Mouse (Mus musculus) ovary, postnatal 10 days (tissue): ENCODE measurements around the gene Atoh8.

Experiments used
- DNase-seq: peaks from one replicate; pipeline ENCODE4 v3.0.0; 2022; ENCODE audit warnings: low spot score

Atoh8 gene

DNA sequence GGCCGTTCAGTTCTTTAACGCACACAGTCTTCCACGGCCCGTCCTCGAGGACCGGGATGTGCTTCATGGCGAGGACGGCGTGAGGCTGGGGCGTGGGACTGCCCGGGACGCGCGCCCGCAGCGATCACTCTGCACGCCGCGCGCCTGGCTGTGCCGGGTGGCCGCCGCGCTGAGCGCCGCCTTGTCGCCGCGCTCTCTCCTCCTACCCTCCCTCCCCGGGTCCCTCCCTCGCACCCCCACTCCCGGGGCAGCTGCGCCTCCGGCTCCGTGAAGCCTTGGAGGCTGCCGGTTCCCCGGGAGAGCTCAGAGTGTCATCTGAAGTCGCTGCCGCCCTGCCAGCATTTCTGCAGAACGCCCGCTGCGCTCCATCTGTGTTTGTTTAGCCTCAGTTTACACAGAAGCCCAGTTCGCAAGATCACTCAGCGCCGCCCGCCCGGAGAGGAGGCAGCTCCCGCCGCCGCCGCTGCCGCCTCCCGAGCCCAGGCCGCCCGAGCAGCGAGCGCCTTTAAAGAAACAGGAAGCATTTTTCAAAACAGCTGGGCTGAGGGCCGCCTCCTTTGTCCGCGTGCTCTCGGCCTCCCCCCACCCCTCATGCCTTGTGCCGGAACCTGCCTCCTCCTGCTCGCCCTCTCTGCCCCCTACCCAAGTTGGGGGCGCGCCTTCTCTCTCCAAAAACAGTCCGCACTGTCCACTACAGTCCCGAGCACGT, at the start of gene Atoh8:
TSS of gene Atoh8 (minus strand) at position 480 of the 709 bp plus-strand sequence.
- DNase-seq, result peak; percentile 44

DNA sequence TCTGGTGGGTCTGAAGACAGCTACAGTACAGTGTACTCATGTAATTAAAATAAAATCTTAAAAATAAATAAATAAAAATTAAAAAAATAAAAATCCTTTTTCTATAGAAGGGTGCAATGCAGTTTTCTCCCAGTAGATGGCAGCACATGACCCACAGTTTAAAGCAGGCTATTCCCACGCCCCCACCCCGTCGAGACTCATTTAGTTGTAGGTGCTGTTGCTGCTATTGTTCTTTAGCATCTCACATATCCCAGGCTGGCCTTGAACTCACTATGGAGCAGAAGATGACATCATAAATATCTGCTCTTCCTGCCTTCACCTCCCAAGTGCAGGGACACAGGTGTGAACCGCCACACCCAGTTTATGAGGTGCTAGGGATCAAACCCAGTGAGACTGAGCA, 48.5 kb upstream of the Atoh8 start:
- no peak for DNase-seq

DNA sequence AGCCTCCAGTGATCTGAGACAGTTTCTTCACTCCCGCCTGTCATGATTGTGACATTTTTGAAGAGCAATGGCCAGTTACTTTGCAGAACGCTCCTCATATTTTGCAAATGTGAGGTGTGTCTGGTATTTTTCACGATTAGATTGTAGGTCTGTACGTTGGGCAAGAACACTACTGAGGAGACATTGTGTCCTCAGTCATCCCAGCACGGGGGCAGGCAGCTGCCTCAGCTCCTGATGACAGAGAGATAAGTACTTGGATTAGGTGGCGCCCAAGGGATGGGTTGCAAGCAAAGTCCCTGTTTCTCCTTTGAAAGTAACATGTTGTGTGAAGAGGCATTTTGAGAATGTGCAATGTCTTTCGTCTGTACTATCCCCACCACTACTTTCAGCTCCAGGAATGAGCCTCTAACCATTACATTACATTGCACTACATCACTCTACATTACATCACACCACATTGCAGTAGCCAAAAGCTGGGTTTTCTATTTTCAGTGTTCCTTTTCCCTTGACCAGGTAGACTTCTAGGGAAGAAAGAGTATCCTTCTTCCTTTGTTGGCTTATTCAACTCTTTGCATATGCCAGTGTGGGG, 45.1 kb upstream of the Atoh8 start:
- no peak for DNase-seq

DNA sequence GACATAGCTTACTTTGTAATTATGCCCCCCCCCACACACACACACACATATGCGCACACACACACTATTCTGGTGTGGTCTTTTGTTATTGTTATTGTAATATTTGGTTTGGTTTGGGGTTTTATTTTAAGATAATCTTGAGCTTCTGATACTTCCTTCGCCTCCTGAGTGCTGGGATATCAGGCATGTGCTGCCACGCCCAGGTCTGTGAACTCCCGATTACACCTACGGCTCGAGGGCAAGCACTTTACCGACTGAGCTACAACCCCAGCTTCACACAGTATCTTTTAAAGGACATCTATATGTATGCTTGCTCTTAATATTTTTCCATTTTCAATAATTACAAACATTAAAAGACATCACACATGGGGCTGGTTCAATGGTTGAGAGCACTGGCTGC, 44.1 kb upstream of the Atoh8 start:
- no peak for DNase-seq

DNA sequence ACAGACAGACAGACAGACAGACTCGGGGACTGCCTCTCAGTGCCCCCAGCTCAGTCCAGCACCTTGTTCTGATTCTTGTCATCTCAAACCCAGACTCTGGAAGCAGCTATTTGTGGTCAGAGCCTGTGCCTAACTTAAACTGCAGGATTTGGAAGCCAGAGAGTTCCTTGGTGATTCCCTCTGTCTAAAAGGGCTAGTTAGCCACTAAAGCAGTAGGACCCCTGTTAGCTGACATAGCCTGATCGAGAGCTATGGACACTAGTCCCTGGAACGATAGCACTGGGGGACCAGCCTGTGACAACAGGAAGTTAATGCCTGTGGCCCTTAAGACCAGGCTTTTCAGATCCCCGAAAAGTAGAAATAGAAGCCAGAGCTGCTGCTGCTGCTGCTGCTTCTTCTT, 43.5 kb upstream of the Atoh8 start:
- DNase-seq, result no peak

DNA sequence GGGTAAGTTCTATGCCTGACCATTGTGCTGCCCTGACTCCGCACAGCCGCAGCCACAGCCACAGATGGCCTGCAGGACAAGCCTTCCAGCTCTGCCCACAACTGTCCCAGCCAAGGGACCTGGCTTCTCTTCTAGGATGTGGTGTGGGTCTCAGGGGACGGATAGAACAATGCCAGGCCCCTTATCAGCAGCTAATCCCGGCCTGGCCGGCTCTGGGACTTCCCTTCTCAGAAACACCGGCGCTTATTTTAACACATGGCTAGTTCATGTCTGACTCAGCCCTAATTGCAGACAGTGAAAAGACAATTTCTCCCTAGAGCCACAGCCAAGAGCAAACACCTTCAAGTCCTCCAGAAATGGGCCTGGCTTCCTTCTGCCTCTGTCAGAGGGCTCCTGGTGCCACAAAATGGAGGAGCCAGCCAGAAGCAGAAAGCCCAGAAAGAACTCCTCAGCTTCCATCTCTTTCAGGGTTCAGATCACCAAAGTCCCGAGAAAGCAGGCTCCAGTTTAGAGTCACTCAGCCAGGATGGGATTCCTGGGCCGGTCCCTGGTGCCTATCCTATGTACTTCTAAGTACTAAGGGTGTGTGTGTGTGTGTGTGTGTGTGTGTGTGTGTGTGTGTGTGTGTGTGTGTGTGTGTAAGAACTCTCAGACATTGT, 42.3 kb upstream of the Atoh8 start:
- no peak for DNase-seq

DNA sequence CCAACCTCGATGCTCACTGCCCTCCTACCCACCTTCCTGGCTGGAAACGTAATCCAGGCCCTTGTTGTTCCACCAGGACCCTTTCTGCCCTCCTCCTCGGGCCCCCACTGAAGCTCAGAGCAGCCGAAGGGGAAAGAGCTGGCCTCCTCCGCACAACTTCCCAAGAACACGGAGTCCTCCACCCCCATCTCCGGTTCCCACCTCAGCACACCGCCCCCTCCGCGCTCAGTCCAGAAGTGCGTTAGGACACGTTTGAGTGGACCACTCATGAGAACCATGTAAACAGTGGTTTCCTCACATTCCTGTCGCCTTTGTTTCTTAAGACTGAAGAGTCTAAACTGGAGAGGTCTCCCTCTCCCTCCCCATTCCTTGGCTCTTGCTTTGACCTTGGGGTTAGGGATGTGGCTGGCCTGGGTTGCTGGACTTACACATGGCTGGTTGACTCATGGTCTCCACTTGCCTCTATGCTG, 41.6 kb upstream of the Atoh8 start:
- DNase-seq, result no peak

DNA sequence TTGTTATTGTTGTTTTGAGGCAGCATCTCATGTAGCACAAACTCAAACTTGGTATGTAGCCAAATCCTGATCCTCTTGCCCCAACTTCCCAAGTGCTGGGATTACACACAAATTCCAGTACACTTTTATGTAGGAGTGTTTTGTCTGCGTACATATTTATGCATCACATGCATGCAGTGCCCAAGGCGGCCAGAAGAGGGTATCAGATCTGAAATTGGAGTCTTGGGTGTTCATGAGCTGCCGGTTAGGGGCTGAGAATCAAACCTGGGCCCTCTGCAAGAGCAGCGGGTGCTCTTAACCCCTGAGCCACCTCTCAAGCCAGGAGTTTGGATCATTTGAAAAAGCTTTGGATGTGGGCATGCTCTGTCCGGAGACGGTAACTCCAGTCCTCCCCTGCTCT, 40.8 kb upstream of the Atoh8 start:
- no peak for DNase-seq

DNA sequence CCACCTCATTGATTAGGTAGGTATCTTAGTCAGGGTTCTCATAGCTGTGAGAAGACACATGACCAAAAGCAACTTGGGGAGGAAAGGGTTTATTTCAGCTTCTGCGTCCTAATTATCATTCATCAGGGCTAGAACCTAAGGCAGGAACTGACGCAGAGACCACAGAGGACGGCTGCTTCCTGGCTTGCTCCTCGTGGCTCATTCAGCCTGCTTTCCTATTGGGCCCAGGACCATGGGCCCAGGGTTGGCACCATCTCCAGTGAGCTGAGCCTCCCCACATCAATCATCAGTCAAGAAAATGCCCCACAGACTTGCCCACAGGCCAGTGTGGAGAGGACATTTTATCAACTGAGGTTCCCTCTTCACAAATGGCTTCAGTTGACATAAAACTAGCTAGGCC, 40.1 kb upstream of the Atoh8 start:
- DNase-seq, result no peak

DNA sequence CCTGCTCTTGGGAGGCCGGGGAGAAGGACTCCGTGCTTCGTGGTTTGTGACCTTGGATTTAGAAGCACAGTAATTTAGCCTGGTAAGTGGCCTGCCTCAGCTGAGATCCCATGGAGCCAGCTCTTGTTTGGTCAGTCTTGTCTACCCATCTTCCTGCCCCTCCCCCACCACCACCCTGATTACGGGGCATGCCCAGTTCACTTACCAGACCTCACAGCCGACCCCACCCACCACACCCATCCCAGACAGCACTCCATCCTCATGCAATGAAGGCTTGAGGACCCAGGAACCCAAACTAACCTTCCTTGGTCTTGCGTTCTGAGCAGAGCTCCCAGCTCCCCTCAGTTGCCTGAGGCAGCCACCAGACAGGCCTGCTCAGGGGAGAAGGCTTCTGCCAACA, 37.8 kb upstream of the Atoh8 start:
- no peak for DNase-seq

DNA sequence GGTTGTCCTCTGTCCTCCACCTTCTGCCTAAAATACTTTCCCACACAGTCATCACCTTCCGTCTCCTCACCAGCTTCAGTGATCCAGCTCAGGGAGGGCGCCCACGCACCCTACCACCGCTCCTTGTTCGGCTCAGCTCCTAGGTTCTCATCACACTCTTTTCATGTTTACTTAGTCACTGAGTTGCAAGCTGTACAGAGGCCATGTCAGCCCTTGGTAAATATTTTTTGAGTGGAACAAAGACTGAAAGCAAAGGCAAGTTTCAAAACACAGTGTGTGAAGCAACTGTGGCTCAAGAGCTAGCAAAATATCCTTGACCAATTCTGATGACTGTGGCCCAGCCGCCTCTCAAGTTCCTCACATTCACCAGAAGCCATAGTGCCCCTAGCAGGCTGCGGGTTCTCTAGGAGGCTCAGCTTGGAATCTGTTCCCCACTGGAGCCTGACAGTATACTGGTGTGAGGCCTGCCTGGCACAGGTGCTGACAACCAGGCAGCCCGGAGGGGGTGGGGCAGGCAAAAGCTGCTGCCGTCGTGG, 36.9 kb upstream of the Atoh8 start:
- no peak for DNase-seq

DNA sequence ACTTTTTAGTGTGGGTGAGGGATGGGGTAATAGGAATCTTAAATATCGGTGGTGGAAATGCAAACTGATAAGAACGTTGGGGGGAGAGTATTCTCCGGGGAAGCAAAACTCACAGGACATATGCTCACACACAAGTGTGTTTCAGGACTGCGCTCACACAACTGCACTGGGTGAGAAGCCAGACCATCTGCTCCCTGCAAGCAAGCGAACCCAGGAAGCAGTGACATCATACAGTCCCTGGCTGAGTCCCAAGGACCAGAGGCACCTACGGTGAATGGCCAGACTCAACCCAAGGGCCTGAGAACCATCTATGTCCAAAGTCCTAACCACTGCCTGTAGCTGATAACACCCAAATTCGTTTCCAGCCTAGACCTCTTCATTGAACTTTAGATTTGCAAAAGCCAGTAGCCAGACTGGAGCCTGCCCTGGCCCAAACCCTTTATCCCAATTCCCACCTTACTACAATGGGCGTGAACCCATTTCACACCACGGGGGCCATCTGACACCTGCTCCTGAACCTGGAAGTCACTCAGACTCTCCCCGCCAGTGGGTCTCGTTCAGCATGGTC, 35.7 kb upstream of the Atoh8 start:
- no peak for DNase-seq

DNA sequence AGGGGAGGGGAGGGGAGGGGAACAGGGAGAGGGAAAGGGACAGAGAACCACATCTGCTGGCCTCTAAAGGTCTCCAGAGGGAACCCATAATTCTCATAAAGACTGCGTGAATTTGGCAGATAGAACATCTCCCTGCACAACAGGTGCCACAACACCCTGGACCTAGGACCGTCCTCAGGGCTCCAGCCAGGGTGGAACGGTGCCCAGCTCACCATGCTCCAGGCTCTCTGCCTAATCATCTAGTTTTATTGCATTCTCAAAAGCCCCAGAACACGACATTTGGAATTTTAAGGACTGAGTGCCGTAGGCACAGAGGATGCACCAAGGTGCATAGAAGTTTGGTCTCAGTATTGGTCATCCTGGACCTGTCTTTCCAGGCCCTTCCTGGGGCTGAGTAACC, 34.9 kb upstream of the Atoh8 start:
- no peak for DNase-seq

DNA sequence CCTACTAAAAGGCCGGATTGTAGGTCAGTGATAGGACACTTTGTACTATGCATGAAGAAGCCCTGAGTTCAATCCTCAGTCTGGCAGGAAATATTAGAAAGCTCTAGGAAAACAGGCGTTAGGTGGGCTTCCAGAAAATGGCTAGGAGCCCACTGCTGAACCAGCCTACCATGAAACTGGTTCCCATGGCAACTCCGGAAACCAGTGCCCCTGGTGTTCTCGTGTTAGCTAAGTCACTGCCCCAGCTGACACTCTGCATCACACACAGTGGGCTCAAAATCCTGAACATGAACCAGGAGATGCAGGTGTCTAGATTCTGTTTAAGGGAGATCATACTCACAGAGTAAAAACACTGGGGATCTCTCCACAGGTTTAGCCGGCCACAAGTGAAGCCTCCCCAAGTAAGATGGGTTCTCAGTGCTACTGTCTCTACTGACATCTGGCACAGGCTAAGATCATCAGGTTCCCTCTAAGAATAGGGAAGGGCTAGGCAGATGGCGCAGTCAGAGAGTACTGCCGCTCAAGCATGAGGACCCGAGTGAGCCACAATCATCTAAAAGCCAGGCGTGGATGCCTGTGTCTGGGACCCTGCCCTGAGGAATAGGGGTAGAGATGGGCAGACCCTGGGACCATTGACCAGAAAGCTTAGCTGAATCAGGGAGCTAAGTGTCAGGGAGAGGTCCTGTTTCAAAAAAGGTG, 32.9 kb upstream of the Atoh8 start:
- no peak for DNase-seq

DNA sequence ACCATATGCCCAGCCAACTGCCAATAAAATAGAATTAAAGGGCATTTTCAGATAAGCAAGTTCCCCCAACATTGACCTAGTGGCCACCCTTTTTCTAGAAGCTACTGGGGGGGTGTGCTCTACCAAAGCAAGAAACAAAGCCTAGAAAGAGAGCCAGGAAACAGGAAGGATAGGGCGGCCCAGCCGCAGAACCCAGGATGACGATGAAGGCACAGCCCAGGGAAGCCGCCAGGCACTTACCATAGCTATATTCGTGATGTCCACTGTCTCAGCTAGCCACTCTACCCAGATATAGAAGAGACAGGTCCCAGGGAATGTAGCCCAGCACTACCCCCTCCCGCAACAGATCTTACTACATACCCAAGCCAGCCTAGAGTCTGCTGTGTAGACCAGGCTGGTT, 30.3 kb upstream of the Atoh8 start:
- no peak for DNase-seq

DNA sequence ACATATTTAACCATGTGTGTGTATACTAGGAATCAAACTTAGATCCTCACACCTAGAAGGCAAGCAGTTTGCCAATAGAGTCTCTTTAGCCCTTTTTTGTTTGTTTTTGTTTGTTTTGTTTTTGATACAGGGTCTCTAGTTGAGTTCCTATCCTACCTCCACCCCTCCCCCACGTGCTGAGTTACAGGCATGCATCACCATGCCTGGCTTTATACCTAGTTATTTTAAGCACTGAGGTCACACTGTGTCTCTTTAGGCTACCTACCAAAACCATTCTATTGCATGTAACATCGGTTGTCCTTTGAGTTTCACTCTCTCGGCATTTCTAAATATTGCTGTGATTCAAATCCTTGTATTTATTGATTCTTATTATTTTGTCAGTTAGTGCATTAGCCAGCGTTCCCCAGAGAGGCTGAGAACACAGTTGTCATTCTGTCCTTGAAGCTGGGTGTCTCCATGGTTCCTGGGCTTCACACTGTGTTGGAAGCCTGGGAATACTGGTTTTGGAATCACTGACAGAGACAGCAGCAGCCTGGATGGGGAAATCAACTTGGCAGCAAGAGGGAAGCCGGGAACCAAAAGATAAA, 28.4 kb upstream of the Atoh8 start:
- DNase-seq, result no peak

DNA sequence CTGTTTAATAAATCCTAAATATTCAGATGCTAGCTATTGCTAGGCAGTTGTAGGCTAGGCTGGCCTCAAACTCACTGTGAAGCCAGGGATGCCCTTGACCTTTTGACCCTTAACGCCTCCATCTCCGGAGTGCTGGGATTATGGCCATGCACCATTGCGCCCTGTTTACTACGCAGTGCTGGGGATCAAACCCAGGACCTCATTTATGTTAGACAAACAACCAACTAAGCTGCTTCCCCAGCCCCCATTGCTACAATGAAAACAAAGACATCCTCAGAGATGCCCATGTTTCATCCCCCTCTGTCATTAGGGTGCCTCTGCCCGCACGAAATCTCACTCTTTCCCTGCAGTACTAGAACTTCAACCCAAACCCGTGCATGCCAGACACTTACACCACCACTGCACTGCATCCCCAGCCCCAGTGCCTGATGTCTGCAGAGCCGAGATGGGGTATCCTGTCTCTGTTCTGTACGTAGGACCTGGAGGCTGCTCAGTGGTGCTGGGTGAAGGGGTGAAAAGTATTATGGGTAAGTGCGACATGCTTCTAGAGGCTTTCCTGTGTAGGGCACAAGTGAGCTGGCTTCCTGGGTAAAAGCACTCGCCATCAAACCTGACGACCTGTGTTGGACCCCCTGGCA, 26.4 kb upstream of the Atoh8 start:
- no peak for DNase-seq

DNA sequence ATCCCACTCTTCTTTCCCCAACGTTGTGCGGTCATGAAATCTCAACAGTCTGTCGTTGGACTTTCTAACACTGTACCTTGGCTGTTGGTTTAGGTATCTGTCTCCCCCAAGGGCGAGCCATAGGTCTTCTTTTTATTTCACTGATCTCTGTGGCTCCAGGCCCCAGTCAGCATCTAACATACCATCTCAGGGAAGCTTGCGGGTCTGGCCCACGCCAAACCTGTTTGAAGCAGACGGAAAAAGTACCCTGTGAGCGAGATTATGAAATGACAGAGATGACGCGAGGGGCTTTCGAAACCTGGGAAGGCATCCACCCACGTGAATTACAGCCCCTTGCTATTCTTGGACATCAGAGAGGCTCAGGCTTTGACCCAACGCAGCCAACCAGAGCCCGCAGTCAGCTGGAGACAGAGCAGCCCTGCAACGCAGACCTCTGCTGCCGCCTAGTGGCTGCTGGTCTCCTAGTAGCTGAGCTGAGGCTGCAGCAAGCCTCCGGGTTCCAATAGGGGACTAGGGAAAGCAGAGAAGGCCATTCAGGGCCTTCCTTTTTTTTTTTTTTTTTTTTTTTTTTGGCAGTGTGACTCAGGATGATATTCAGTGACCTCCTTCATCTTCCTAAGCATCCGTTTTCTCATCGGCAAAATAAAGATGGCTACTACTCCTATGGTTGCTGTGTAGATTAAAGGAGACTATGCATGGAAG, 25.8 kb upstream of the Atoh8 start:
- peak; percentile 86 for DNase-seq

DNA sequence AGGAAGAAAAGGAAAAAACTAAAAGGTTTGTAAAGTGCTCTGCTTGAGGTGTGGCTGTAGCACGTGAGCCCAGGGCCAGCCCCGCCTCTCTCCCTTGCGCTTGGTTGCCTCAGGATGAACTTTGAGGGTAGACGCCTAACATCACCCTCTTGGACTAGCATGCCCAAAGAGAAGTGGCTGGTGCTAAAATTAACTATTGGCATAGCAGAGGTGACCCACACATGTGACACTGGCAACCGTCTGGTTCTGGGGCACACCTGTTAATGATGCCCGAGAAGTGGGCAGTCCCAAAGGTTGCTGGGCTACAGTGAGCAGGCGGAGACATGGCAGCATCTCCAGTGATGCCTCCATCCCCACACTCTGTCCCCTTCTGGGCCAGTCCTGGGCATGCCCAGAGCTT, 24.1 kb upstream of the Atoh8 start:
- DNase-seq, result no peak

DNA sequence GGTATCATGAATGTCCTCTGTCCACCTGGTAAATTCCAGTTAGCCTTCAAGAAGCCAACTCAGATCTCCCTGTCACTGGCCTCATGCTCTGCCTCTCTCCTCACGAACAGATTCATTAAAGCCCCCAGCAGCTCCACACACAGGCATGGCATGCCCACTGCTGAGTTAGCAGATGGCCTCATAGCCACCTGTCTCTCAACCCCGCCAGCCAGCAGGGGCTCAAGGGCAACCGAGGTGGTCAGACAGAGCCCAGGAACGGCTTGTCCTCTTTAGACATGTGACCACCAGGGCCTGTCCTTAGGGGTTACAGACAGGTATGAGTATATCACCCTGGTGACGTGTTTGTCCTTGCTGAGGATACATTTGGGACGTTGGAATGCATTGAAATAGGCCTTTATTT, 19.9 kb upstream of the Atoh8 start:
- no peak for DNase-seq

DNA sequence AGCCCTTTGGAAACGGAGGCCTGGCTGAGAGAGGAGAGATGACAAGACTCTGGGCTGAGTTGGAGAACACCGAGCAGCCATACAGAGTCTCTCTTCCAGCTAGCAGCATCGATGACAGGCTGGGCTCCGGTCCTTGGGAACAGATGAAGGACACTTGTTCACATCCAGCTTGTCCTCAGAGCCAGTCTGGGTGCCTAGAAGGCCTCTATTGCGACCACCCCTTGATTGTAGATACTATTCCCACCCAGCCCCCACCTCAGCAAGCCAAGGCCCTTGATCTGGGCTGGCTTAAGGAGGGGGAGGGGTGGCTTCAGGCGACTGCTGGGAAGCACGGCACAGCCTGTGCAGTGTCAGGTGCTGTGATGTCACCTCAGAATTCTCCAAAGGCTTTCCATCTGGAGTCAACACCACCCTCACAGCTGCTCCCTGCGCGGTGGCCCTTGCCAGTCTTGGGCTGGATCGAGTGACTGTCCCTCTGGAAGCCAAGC, 19.3 kb upstream of the Atoh8 start:
- DNase-seq, result no peak
